Mouse (Mus musculus): ENCODE measurements around the gene Ppp1r26. TPM values are rescaled to one million over a fixed set of nuclear protein-coding genes. Genes with fewer than 3 reads are reported as not detected.

The Ppp1r26 gene
- 1 to 10 TPM; 2.5 to 3.4 (median 3.0) TPM for total RNA-seq (2022)

GRCm38 (mm10) chr2:28446515-28447314 lies at the start of gene Ppp1r26:
Ppp1r26 (plus strand) TSS chr2:28446800.
- DNase-seq (ENCODE audit: low spot score in 2 of 2), result peak in 1 of 2 experiments; percentile 12

- no peak for DNase-seq (ENCODE audit: low spot score in 2 of 2)
Measured at GRCm38 (mm10) chr2:28396928-28397327, 49.7 kb upstream of the Ppp1r26 start.

- DNase-seq (ENCODE audit: low spot score in 2 of 2), result no peak
Measured at GRCm38 (mm10) chr2:28397417-28398119, 49.0 kb upstream of the Ppp1r26 start.

- DNase-seq (ENCODE audit: low spot score in 2 of 2), result no peak
Measured at GRCm38 (mm10) chr2:28401647-28402046, 45.0 kb upstream of the Ppp1r26 start.

GRCm38 (mm10) chr2:28402128-28402527 lies 44.5 kb upstream of the Ppp1r26 start:
- DNase-seq (ENCODE audit: low spot score in 2 of 2), result no peak

GRCm38 (mm10) chr2:28407796-28408195 lies 38.8 kb upstream of the Ppp1r26 start:
- DNase-seq (ENCODE audit: low spot score in 2 of 2), result no peak

- no peak for DNase-seq (ENCODE audit: low spot score in 2 of 2)
Measured at GRCm38 (mm10) chr2:28409144-28409543, 37.5 kb upstream of the Ppp1r26 start.

GRCm38 (mm10) chr2:28409566-28409965 lies 37.0 kb upstream of the Ppp1r26 start:
- DNase-seq (ENCODE audit: low spot score in 2 of 2), result no peak

- no peak for DNase-seq (ENCODE audit: low spot score in 2 of 2)
Measured at GRCm38 (mm10) chr2:28412936-28413335, 33.7 kb upstream of the Ppp1r26 start.

GRCm38 (mm10) chr2:28414116-28414756 lies 32.4 kb upstream of the Ppp1r26 start:
- DNase-seq (ENCODE audit: low spot score in 2 of 2), result no peak

- DNase-seq (ENCODE audit: low spot score in 2 of 2), result no peak
Measured at GRCm38 (mm10) chr2:28414757-28415137, 31.9 kb upstream of the Ppp1r26 start.

GRCm38 (mm10) chr2:28415387-28416024 lies 31.1 kb upstream of the Ppp1r26 start:
- DNase-seq (ENCODE audit: low spot score in 2 of 2), result no peak

GRCm38 (mm10) chr2:28416511-28416910 lies 30.1 kb upstream of the Ppp1r26 start:
- DNase-seq (ENCODE audit: low spot score in 2 of 2), result no peak

GRCm38 (mm10) chr2:28418034-28418433 lies 28.6 kb upstream of the Ppp1r26 start:
- peak; percentile 65 to 69 for DNase-seq (ENCODE audit: low spot score in 2 of 2)

- DNase-seq (ENCODE audit: low spot score in 2 of 2), result peak; percentile 67 to 77
Measured at GRCm38 (mm10) chr2:28419898-28420297, 26.7 kb upstream of the Ppp1r26 start.

GRCm38 (mm10) chr2:28423167-28423566 lies 23.4 kb upstream of the Ppp1r26 start:
- no peak for DNase-seq (ENCODE audit: low spot score in 2 of 2)

GRCm38 (mm10) chr2:28427226-28427625 lies 19.4 kb upstream of the Ppp1r26 start:
- DNase-seq (ENCODE audit: low spot score in 2 of 2), result no peak

- DNase-seq (ENCODE audit: low spot score in 2 of 2), result no peak
Measured at GRCm38 (mm10) chr2:28430846-28431245, 15.8 kb upstream of the Ppp1r26 start.

- no peak for DNase-seq (ENCODE audit: low spot score in 2 of 2)
Measured at GRCm38 (mm10) chr2:28432811-28433210, 13.8 kb upstream of the Ppp1r26 start.

- DNase-seq (ENCODE audit: low spot score in 2 of 2), result no peak
Measured at GRCm38 (mm10) chr2:28433512-28433911, 13.1 kb upstream of the Ppp1r26 start.

- DNase-seq (ENCODE audit: low spot score in 2 of 2), result no peak
Measured at GRCm38 (mm10) chr2:28435401-28435800, 11.2 kb upstream of the Ppp1r26 start.

GRCm38 (mm10) chr2:28440842-28441241 lies 5.8 kb upstream of the Ppp1r26 start:
- no peak for DNase-seq (ENCODE audit: low spot score in 2 of 2)

Data from gastrocnemius, adult 8-10 months (tissue).